In genomic region chr11:59238525-59239427, GRCm38 (mm10) we compare ENCODE assay signal across 8 mouse cellular contexts. TPM values are rescaled to one million over a fixed set of nuclear protein-coding genes. Genes with fewer than 3 reads are reported as not detected.
DNase-seq lines count a peak whose midpoint lies in the region; ATAC-seq and TF ChIP-seq lines count a peak whose summit lies in the region.
"Had no signal": no experiment of that assay in that cellular context is flagged by ENCODE, and none has a peak within 500 bp of the region (broad histone marks: within the 10 kb centered on the region; RNA-seq: fewer than 3 reads in every experiment).

No protein-coding gene starts in this region.

- H3K9ac ChIP-seq in hindbrain, postnatal 0 days (replicated peaks; ENCODE audit: low read length), result no peak overlapping the region

- intact Hi-C loops in left cerebral cortex, postnatal 14 days (cut with DNase I), result loop anchor here (2.0 kb wide), 1 partner anchor 54 kb away; no protein-coding TSS in a partner anchor

- no peaks in the 10 kb centered on the region for H3K36me3 ChIP-seq in hindbrain, postnatal 0 days (ENCODE audit: insufficient read depth, low read length)

- peak; percentile 12 for DNase-seq in T-cell, adult 2 months (ENCODE audit: low spot score)
- DNase-seq in cerebellum, adult 9-11 months, result peak; percentile 87
- peak; percentile 49 for DNase-seq in gastrocnemius, adult 18-20 months (ENCODE audit: low spot score)
- peak; percentile 86 for DNase-seq in hindbrain, postnatal 0 days (ENCODE audit: low spot score)
- peak; percentile 61 to 66 for DNase-seq in left cerebral cortex, postnatal 14 days (ENCODE audit: low spot score in 2 of 2)
- DNase-seq in right cerebral cortex, postnatal 4 days, result peak; percentile 53

- H3K4me3 ChIP-seq in hindbrain, postnatal 0 days (ENCODE audit: low read length), result no peak overlapping the region

- H3K9me3 ChIP-seq in hindbrain, postnatal 0 days (ENCODE audit: low read length), result no peaks in the 10 kb centered on the region

- H3K4me1 ChIP-seq in hindbrain, postnatal 0 days (ENCODE audit: insufficient read depth, low read length), result peaks cover 7% of the 10 kb centered on the region

- peak; percentile 72 for TF ChIP-seq CTCF in hindbrain, postnatal 0 days (IDR thresholded peaks at IDR 0.05; ENCODE audit: low read depth)

- no peak overlapping the region for H3K4me2 ChIP-seq in hindbrain, postnatal 0 days (ENCODE audit: low read depth, low read length)

- ATAC-seq in hindbrain, postnatal 0 days, result peak; percentile 90
- peak; percentile 88 for ATAC-seq in megakaryocyte progenitor cell, adult 5-6 weeks (replicated peaks; ENCODE audit: poor library complexity)

- no peaks in the 10 kb centered on the region for H3K27me3 ChIP-seq in hindbrain, postnatal 0 days (ENCODE audit: insufficient read depth, low read length)

- peak overlapping the region; percentile 29; the same call in 1 of the 2 replicates for H3K27ac ChIP-seq in hindbrain, postnatal 0 days

- 5% methylated on average over 14 of the region's 15 CpGs for WGBS in hindbrain, postnatal 0 days

RNA-seq across cellular contexts. Expression of gene Arf1, which starts 10.7 kb away (rescaled TPM):
- total RNA-seq in gastrocnemius, adult 18-20 months (2021), result 100 to 1,000 TPM; 230 to 237 TPM
- 352 and 363 TPM in 2 replicates for total RNA-seq in hindbrain, postnatal 0 days (2014; rRNA removed)
- polyA plus RNA-seq in hindbrain, postnatal 0 days (2015; fragmentation: Nextera tagmentation; extraction: Ambion mirVana), result 609 and 632 TPM in 2 replicates
- total RNA-seq in left cerebral cortex, postnatal 14 days (2021), result 100 to 1,000 TPM; 417 to 455 TPM
- 280 and 290 TPM in 2 replicates for total RNA-seq in megakaryocyte progenitor cell, adult 5-6 weeks (2015)
- 343 and 378 TPM in 2 replicates for total RNA-seq in megakaryocyte progenitor cell, adult 5-6 weeks (2017)

RNA-seq across cellular contexts. Expression of gene 2310033P09Rik, which starts 30.7 kb away (rescaled TPM):
- total RNA-seq in gastrocnemius, adult 18-20 months (2021), result 1 to 10 TPM; 2.3 to 2.6 TPM
- total RNA-seq in hindbrain, postnatal 0 days (2014; rRNA removed), result 4.3 and 4.7 TPM in 2 replicates
- 24.8 and 29.2 TPM in 2 replicates for polyA plus RNA-seq in hindbrain, postnatal 0 days (2015; fragmentation: Nextera tagmentation; extraction: Ambion mirVana)
- 10 to 100 TPM; 18.3 to 19.2 TPM for total RNA-seq in left cerebral cortex, postnatal 14 days (2021)
- total RNA-seq in megakaryocyte progenitor cell, adult 5-6 weeks (2015), result 14.9 and 17.9 TPM in 2 replicates
- 8.7 and 17.8 TPM in 2 replicates for total RNA-seq in megakaryocyte progenitor cell, adult 5-6 weeks (2017)

RNA-seq across cellular contexts. Expression of gene Mrpl55, which starts 36.5 kb away (rescaled TPM):
- total RNA-seq in gastrocnemius, adult 18-20 months (2021), result 10 to 100 TPM; 57.0 to 65.8 TPM
- 88.3 and 90.6 TPM in 2 replicates for total RNA-seq in hindbrain, postnatal 0 days (2014; rRNA removed)
- polyA plus RNA-seq in hindbrain, postnatal 0 days (2015; fragmentation: Nextera tagmentation; extraction: Ambion mirVana), result 119 and 123 TPM in 2 replicates
- 10 to 100 TPM; 38.5 to 39.9 TPM for total RNA-seq in left cerebral cortex, postnatal 14 days (2021)
- total RNA-seq in megakaryocyte progenitor cell, adult 5-6 weeks (2015), result 33.4 and 49.5 TPM in 2 replicates
- 48.7 and 56.2 TPM in 2 replicates for total RNA-seq in megakaryocyte progenitor cell, adult 5-6 weeks (2017)

RNA-seq across cellular contexts. Expression of gene Guk1, which starts 46.8 kb away (rescaled TPM):
- 10 to 100 TPM; 32.9 to 38.0 TPM for total RNA-seq in gastrocnemius, adult 18-20 months (2021)
- total RNA-seq in hindbrain, postnatal 0 days (2014; rRNA removed), result 124 TPM in 2 replicates
- 258 and 271 TPM in 2 replicates for polyA plus RNA-seq in hindbrain, postnatal 0 days (2015; fragmentation: Nextera tagmentation; extraction: Ambion mirVana)
- total RNA-seq in left cerebral cortex, postnatal 14 days (2021), result 100 to 1,000 TPM; 113 to 118 TPM
- 61.9 and 62.8 TPM in 2 replicates for total RNA-seq in megakaryocyte progenitor cell, adult 5-6 weeks (2015)
- 29.9 and 34.7 TPM in 2 replicates for total RNA-seq in megakaryocyte progenitor cell, adult 5-6 weeks (2017)

RNA-seq across cellular contexts. Expression of gene Wnt3a, which starts 51.8 kb away (rescaled TPM):
- total RNA-seq in gastrocnemius, adult 18-20 months (2021), result not detected
- total RNA-seq in hindbrain, postnatal 0 days (2014; rRNA removed), result 0.61 and 0.68 TPM in 2 replicates
- polyA plus RNA-seq in hindbrain, postnatal 0 days (2015; fragmentation: Nextera tagmentation; extraction: Ambion mirVana), result 0.31 and 0.44 TPM in 2 replicates
- not detected for total RNA-seq in left cerebral cortex, postnatal 14 days (2021)
- not detected in 2 replicates for total RNA-seq in megakaryocyte progenitor cell, adult 5-6 weeks (2015)
- total RNA-seq in megakaryocyte progenitor cell, adult 5-6 weeks (2017), result not detected in 2 replicates
- total RNA-seq: gastrocnemius, postnatal 4 days had no signal

Comparison
In these comparisons a context has a peak if more than half of its experiments do, and no peak if none do; other contexts are left out.
1. DNase-seq: peak in every context shown above with its lines; median percentile 87 in cerebellum, adult 9-11 months; 86 in hindbrain, postnatal 0 days; 64 in left cerebral cortex, postnatal 14 days; 53 in right cerebral cortex, postnatal 4 days; 49 in gastrocnemius, adult 18-20 months; 12 in T-cell, adult 2 months.